Mouse (Mus musculus): ENCODE measurements around the gene Rab20. TPM values are rescaled to one million over a fixed set of nuclear protein-coding genes. Genes with fewer than 3 reads are reported as not detected.

Rab20 gene
- total and polyA plus RNA-seq, 2 experiments: 15.9 to 21.2 TPM

GRCm38 (mm10) chr8:11463541-11463888 lies 15.0 kb downstream of the Rab20 start:
- Histone ChIP-seq H3K9ac (ENCODE audit: low read depth, low read length) (no peak overlapping the region), H3K79me2 (ENCODE audit: control insufficient read depth, insufficient read depth, low read length) (peaks cover 40% of the 10 kb centered on the region), H3K27ac (replicated peaks; ENCODE audit: insufficient read depth, low read depth, low read length) (peak overlapping the region; percentile 62), H3K36me3 (ENCODE audit: control insufficient read depth, insufficient read depth, low read length) (no peaks in the 10 kb centered on the region), H3K4me1 (ENCODE audit: control insufficient read depth, insufficient read depth, low read length) (peaks cover 38% of the 10 kb centered on the region), H3K4me3 (ENCODE audit: insufficient read depth, low read depth, low read length) (no peak overlapping the region), H3K27me3 (ENCODE audit: control insufficient read depth, insufficient read depth, low read length) (no peaks in the 10 kb centered on the region)
- TF ChIP-seq POLR2A (IDR thresholded peaks at IDR 0.05; ENCODE audit: extremely low read depth, insufficient read depth, low read length) (no peak), CTCF (IDR thresholded peaks at IDR 0.05; ENCODE audit: low read depth, low read length) (no peak)
- 72% methylated on average over 2 of the region's 2 CpGs for WGBS
- DNase-seq (ENCODE audit: extremely low read depth, low read depth, low spot score): no peak

GRCm38 (mm10) chr8:11462641-11463040 lies 15.9 kb downstream of the Rab20 start:
- H3K4me3 ChIP-seq (ENCODE audit: insufficient read depth, low read depth, low read length): no peak overlapping the region
- TF ChIP-seq POLR2A (IDR thresholded peaks at IDR 0.05; ENCODE audit: extremely low read depth, insufficient read depth, low read length): no peak
- TF ChIP-seq CTCF (IDR thresholded peaks at IDR 0.05; ENCODE audit: low read depth, low read length): no peak
- H3K9ac ChIP-seq (ENCODE audit: low read depth, low read length): no peak overlapping the region
- H3K79me2 ChIP-seq (ENCODE audit: control insufficient read depth, insufficient read depth, low read length): peaks cover 32% of the 10 kb centered on the region
- H3K27ac ChIP-seq (replicated peaks; ENCODE audit: insufficient read depth, low read depth, low read length): no peak overlapping the region; the same call in 1 of the 2 replicates
- 57% methylated on average over 4 of the region's 4 CpGs for WGBS
- no peaks in the 10 kb centered on the region for H3K27me3 ChIP-seq (ENCODE audit: control insufficient read depth, insufficient read depth, low read length)
- H3K4me1 ChIP-seq (ENCODE audit: control insufficient read depth, insufficient read depth, low read length): peaks cover 45% of the 10 kb centered on the region
- DNase-seq (ENCODE audit: extremely low read depth, low read depth, low spot score): peak; percentile 66
- H3K36me3 ChIP-seq (ENCODE audit: control insufficient read depth, insufficient read depth, low read length): no peaks in the 10 kb centered on the region

- Histone ChIP-seq H3K27me3 (ENCODE audit: control insufficient read depth, insufficient read depth, low read length) (no peaks in the 10 kb centered on the region), H3K4me1 (ENCODE audit: control insufficient read depth, insufficient read depth, low read length) (peaks cover 49% of the 10 kb centered on the region), H3K36me3 (ENCODE audit: control insufficient read depth, insufficient read depth, low read length) (no peaks in the 10 kb centered on the region), H3K79me2 (ENCODE audit: control insufficient read depth, insufficient read depth, low read length) (peaks cover 26% of the 10 kb centered on the region), H3K27ac (replicated peaks; ENCODE audit: insufficient read depth, low read depth, low read length) (no peak overlapping the region), H3K4me3 (ENCODE audit: insufficient read depth, low read depth, low read length) (no peak overlapping the region), H3K9ac (ENCODE audit: low read depth, low read length) (no peak overlapping the region)
- 71% methylated on average over 2 of the region's 2 CpGs for WGBS
- no peak for DNase-seq (ENCODE audit: extremely low read depth, low read depth, low spot score)
- no peak for TF ChIP-seq POLR2A (IDR thresholded peaks at IDR 0.05; ENCODE audit: extremely low read depth, insufficient read depth, low read length)
- no peak for TF ChIP-seq CTCF (IDR thresholded peaks at IDR 0.05; ENCODE audit: low read depth, low read length)
Observed at GRCm38 (mm10) chr8:11461847-11462246, 16.7 kb downstream of the Rab20 start.

GRCm38 (mm10) chr8:11460934-11461333 lies 17.6 kb downstream of the Rab20 start:
- Histone ChIP-seq H3K36me3 (ENCODE audit: control insufficient read depth, insufficient read depth, low read length) (no peaks in the 10 kb centered on the region), H3K79me2 (ENCODE audit: control insufficient read depth, insufficient read depth, low read length) (peaks cover 27% of the 10 kb centered on the region), H3K4me3 (ENCODE audit: insufficient read depth, low read depth, low read length) (no peak overlapping the region), H3K27ac (replicated peaks; ENCODE audit: insufficient read depth, low read depth, low read length) (peak overlapping the region; percentile 30), H3K27me3 (ENCODE audit: control insufficient read depth, insufficient read depth, low read length) (no peaks in the 10 kb centered on the region), H3K9ac (ENCODE audit: low read depth, low read length) (no peak overlapping the region), H3K4me1 (ENCODE audit: control insufficient read depth, insufficient read depth, low read length) (peaks cover 49% of the 10 kb centered on the region)
- 51% methylated on average over 2 of the region's 2 CpGs for WGBS
- no peak for DNase-seq (ENCODE audit: extremely low read depth, low read depth, low spot score)
- no peak for TF ChIP-seq CTCF (IDR thresholded peaks at IDR 0.05; ENCODE audit: low read depth, low read length)
- no peak for TF ChIP-seq POLR2A (IDR thresholded peaks at IDR 0.05; ENCODE audit: extremely low read depth, insufficient read depth, low read length)

GRCm38 (mm10) chr8:11459016-11459415 lies 19.5 kb downstream of the Rab20 start:
- peak; percentile 93 for DNase-seq (ENCODE audit: extremely low read depth, low read depth, low spot score)
- Histone ChIP-seq H3K36me3 (ENCODE audit: control insufficient read depth, insufficient read depth, low read length) (no peaks in the 10 kb centered on the region; the same call in 1 of the 2 replicates), H3K4me3 (ENCODE audit: insufficient read depth, low read depth, low read length) (no peak overlapping the region), H3K79me2 (ENCODE audit: control insufficient read depth, insufficient read depth, low read length) (peaks cover 33% of the 10 kb centered on the region), H3K9ac (ENCODE audit: low read depth, low read length) (peak overlapping the region; percentile 24; the same call in 1 of the 2 replicates), H3K27ac (replicated peaks; ENCODE audit: insufficient read depth, low read depth, low read length) (peak overlapping the region; percentile 95), H3K27me3 (ENCODE audit: control insufficient read depth, insufficient read depth, low read length) (no peaks in the 10 kb centered on the region), H3K4me1 (ENCODE audit: control insufficient read depth, insufficient read depth, low read length) (peaks cover 35% of the 10 kb centered on the region)
- WGBS: 8% methylated on average over 5 of the region's 5 CpGs
- TF ChIP-seq CTCF (IDR thresholded peaks at IDR 0.05; ENCODE audit: low read depth, low read length): no peak
- TF ChIP-seq POLR2A (IDR thresholded peaks at IDR 0.05; ENCODE audit: extremely low read depth, insufficient read depth, low read length): no peak

- Histone ChIP-seq H3K36me3 (ENCODE audit: control insufficient read depth, insufficient read depth, low read length) (peaks cover 4% of the 10 kb centered on the region; the same call in 1 of the 2 replicates), H3K4me3 (ENCODE audit: insufficient read depth, low read depth, low read length) (no peak overlapping the region), H3K4me1 (ENCODE audit: control insufficient read depth, insufficient read depth, low read length) (peaks cover 28% of the 10 kb centered on the region), H3K27me3 (ENCODE audit: control insufficient read depth, insufficient read depth, low read length) (no peaks in the 10 kb centered on the region), H3K79me2 (ENCODE audit: control insufficient read depth, insufficient read depth, low read length) (peaks cover 34% of the 10 kb centered on the region), H3K9ac (ENCODE audit: low read depth, low read length) (peak overlapping the region; percentile 61), H3K27ac (replicated peaks; ENCODE audit: insufficient read depth, low read depth, low read length) (peak overlapping the region; percentile 95)
- WGBS: 7% methylated on average over 12 of the region's 12 CpGs
- no peak for TF ChIP-seq POLR2A (IDR thresholded peaks at IDR 0.05; ENCODE audit: extremely low read depth, insufficient read depth, low read length)
- TF ChIP-seq CTCF (IDR thresholded peaks at IDR 0.05; ENCODE audit: low read depth, low read length): no peak
- DNase-seq (ENCODE audit: extremely low read depth, low read depth, low spot score): peak; percentile 90
Observed at GRCm38 (mm10) chr8:11457981-11458836, 20.3 kb downstream of the Rab20 start.

All from liver, adult 2 months (tissue).